Mouse (Mus musculus) neural tube, embryonic 13.5 days (tissue): ENCODE data around the gene Stk24. TPM values are rescaled to one million over a fixed set of nuclear protein-coding genes. Genes with fewer than 3 reads are reported as not detected.

Experiments
- ATAC-seq: fragments of 200-750 bp; cut with Nextera tagmentation; 2 replicates; pipeline ENCODE4 v1.8.0; 2017; ENCODE audit warnings: low read depth, mild to moderate bottlenecking, moderate TSS enrichment, moderate library complexity
- H3K27ac ChIP-seq: fragments of 300-500 bp; sonication (generic); replicated peaks from 2 replicates; pipeline ENCODE4 v1.5.1; 2015; ENCODE audit warnings: moderate library complexity, mild to moderate bottlenecking, inconsistent platforms
- H3K27me3 ChIP-seq: fragments of 300-500 bp; sonication (generic); 2 replicates; pipeline ENCODE4 v1.6.1; 2015; ENCODE audit warnings: mild to moderate bottlenecking, inconsistent platforms
- H3K36me3 ChIP-seq: fragments of 300-500 bp; sonication (generic); 2 replicates; pipeline ENCODE4 v1.6.1; 2015; ENCODE audit warnings: mild to moderate bottlenecking, inconsistent platforms
- H3K4me1 ChIP-seq: fragments of 300-500 bp; sonication (generic); replicated peaks from 2 replicates; pipeline ENCODE4 v1.6.1; 2015; ENCODE audit warnings: inconsistent platforms
- H3K4me2 ChIP-seq: fragments of 300-500 bp; sonication (generic); 2 replicates; pipeline ENCODE4 v1.6.1; 2015; ENCODE audit warnings: inconsistent platforms, mild to moderate bottlenecking, moderate library complexity
- H3K4me3 ChIP-seq: fragments of 300-500 bp; sonication (generic); 2 replicates; pipeline ENCODE4 v1.5.1; 2015; ENCODE audit warnings: mild to moderate bottlenecking, inconsistent platforms
- H3K9ac ChIP-seq: fragments of 300-500 bp; sonication (generic); 2 replicates; pipeline ENCODE4 v1.6.1; 2015; ENCODE audit warnings: moderate library complexity, mild to moderate bottlenecking, inconsistent platforms
- H3K9me3 ChIP-seq: fragments of 300-500 bp; sonication (generic); 2 replicates; pipeline ENCODE4 v1.6.1; 2016; ENCODE audit warnings: inconsistent platforms
- WGBS: fragments of 180-500 bp; shearing (Covaris S2); methylation state at CpG from one replicate; pipeline ENCODE4 v1.1.7; 2015; 5-methylcytosine and 5-hydroxymethylcytosine counted together
- polyA plus RNA-seq: library from polyadenylated mRNA; unstranded; fragments of >200 nt; fragmentation: Nextera tagmentation; extraction: Ambion mirVana; gene quantifications from 2 replicates; pipeline ENCODE4 v1.2.1, GENCODE M21; 2015

Stk24 gene
- polyA plus RNA-seq, 1 experiment from 2014 or later: 22.5 TPM

- Histone ChIP-seq H3K4me3 (no peak overlapping the region), H3K9me3 (no peaks in the 10 kb centered on the region), H3K27me3 (no peaks in the 10 kb centered on the region), H3K27ac (no peak overlapping the region), H3K4me1 (peaks cover 54% of the 10 kb centered on the region), H3K36me3 (no peaks in the 10 kb centered on the region), H3K4me2 (no peak overlapping the region), H3K9ac (no peak overlapping the region)
- no peak for ATAC-seq
- 71% methylated on average over 6 of the region's 6 CpGs for WGBS
Observed at GRCm38 (mm10) chr14:121376566-121376965, 3.2 kb downstream of the Stk24 start.

- Histone ChIP-seq H3K4me1 (peaks cover 65% of the 10 kb centered on the region), H3K9ac (no peak overlapping the region), H3K4me2 (no peak overlapping the region), H3K27ac (no peak overlapping the region), H3K36me3 (no peaks in the 10 kb centered on the region), H3K9me3 (no peaks in the 10 kb centered on the region), H3K27me3 (no peaks in the 10 kb centered on the region), H3K4me3 (no peak overlapping the region)
- 84% methylated on average over 4 of the region's 4 CpGs for WGBS
- no peak for ATAC-seq
Observed at GRCm38 (mm10) chr14:121373901-121374300, 5.9 kb downstream of the Stk24 start.

GRCm38 (mm10) chr14:121373020-121373419, 6.8 kb downstream of the Stk24 start:
- Histone ChIP-seq H3K4me2 (no peak overlapping the region), H3K4me1 (peaks cover 72% of the 10 kb centered on the region)
- 86% methylated on average over 9 of the region's 9 CpGs for WGBS

GRCm38 (mm10) chr14:121371911-121372820, 7.6 kb downstream of the Stk24 start:
- no peak overlapping the region for H3K9ac ChIP-seq
- H3K36me3 ChIP-seq: no peaks in the 10 kb centered on the region
- H3K4me2 ChIP-seq: no peak overlapping the region
- H3K27me3 ChIP-seq: no peaks in the 10 kb centered on the region
- H3K27ac ChIP-seq: no peak overlapping the region
- ATAC-seq: no peak
- 83% methylated on average over 5 of the region's 5 CpGs for WGBS
- H3K4me3 ChIP-seq: no peak overlapping the region
- H3K4me1 ChIP-seq: peaks cover 68% of the 10 kb centered on the region
- H3K9me3 ChIP-seq: no peaks in the 10 kb centered on the region

More at GRCm38 (mm10) chr14:121373020-121373419, 6.8 kb downstream of the Stk24 start:
- no peak for ATAC-seq
- no peak overlapping the region for H3K4me3 ChIP-seq
- no peak overlapping the region for H3K9ac ChIP-seq
- H3K9me3 ChIP-seq: no peaks in the 10 kb centered on the region
- H3K36me3 ChIP-seq: no peaks in the 10 kb centered on the region
- H3K27me3 ChIP-seq: no peaks in the 10 kb centered on the region
- H3K27ac ChIP-seq: no peak overlapping the region

GRCm38 (mm10) chr14:121369385-121369784, 10.4 kb downstream of the Stk24 start:
- Histone ChIP-seq H3K4me3 (no peak overlapping the region), H3K4me2 (no peak overlapping the region), H3K27ac (peak overlapping the region; percentile 6; the same call in 1 of the 2 replicates), H3K36me3 (no peaks in the 10 kb centered on the region), H3K27me3 (no peaks in the 10 kb centered on the region), H3K9me3 (no peaks in the 10 kb centered on the region), H3K9ac (no peak overlapping the region), H3K4me1 (peaks cover 70% of the 10 kb centered on the region)
- no peak for ATAC-seq
- 59% methylated on average over 5 of the region's 5 CpGs for WGBS

GRCm38 (mm10) chr14:121368108-121368705, 11.6 kb downstream of the Stk24 start:
- no peaks in the 10 kb centered on the region for H3K27me3 ChIP-seq
- no peak overlapping the region for H3K4me3 ChIP-seq
- ATAC-seq: no peak
- H3K27ac ChIP-seq: peak overlapping the region; percentile 25; the same call in 1 of the 2 replicates
- H3K4me1 ChIP-seq: peaks cover 59% of the 10 kb centered on the region
- no peaks in the 10 kb centered on the region for H3K36me3 ChIP-seq
- no peak overlapping the region for H3K4me2 ChIP-seq
- 51% methylated on average over 4 of the region's 4 CpGs for WGBS
- no peak overlapping the region for H3K9ac ChIP-seq
- no peaks in the 10 kb centered on the region for H3K9me3 ChIP-seq

GRCm38 (mm10) chr14:121365991-121366728, 13.7 kb downstream of the Stk24 start:
- Histone ChIP-seq H3K9ac (no peak overlapping the region; the same call in 1 of the 2 replicates), H3K36me3 (no peaks in the 10 kb centered on the region), H3K4me2 (no peak overlapping the region), H3K27ac (peak overlapping the region; percentile 18; the same call in 1 of the 2 replicates), H3K9me3 (no peaks in the 10 kb centered on the region), H3K4me1 (peaks cover 57% of the 10 kb centered on the region), H3K27me3 (no peaks in the 10 kb centered on the region), H3K4me3 (no peak overlapping the region)
- 66% methylated on average over 17 of the region's 17 CpGs for WGBS
- ATAC-seq: 0 out of 2 replicates have a peak, but pooled peaks have one; percentile 4

GRCm38 (mm10) chr14:121365390-121365789, 14.4 kb downstream of the Stk24 start:
- Histone ChIP-seq H3K4me3 (no peak overlapping the region), H3K36me3 (no peaks in the 10 kb centered on the region), H3K27ac (0 out of 2 replicates have a peak overlapping the region, but pooled peaks have one; percentile 18), H3K27me3 (no peaks in the 10 kb centered on the region), H3K9me3 (no peaks in the 10 kb centered on the region), H3K9ac (no peak overlapping the region), H3K4me1 (peaks cover 57% of the 10 kb centered on the region), H3K4me2 (no peak overlapping the region)
- 86% methylated on average over 7 of the region's 7 CpGs for WGBS
- ATAC-seq: no peak

GRCm38 (mm10) chr14:121364282-121364681, 15.5 kb downstream of the Stk24 start:
- no peak for ATAC-seq
- Histone ChIP-seq H3K4me1 (peaks cover 53% of the 10 kb centered on the region), H3K4me2 (no peak overlapping the region), H3K9ac (no peak overlapping the region), H3K27me3 (no peaks in the 10 kb centered on the region), H3K27ac (no peak overlapping the region), H3K4me3 (no peak overlapping the region), H3K36me3 (no peaks in the 10 kb centered on the region), H3K9me3 (no peaks in the 10 kb centered on the region)
- 97% methylated on average over 7 of the region's 7 CpGs for WGBS

GRCm38 (mm10) chr14:121361319-121362114, 18.3 kb downstream of the Stk24 start:
- Histone ChIP-seq H3K4me1 (peaks cover 50% of the 10 kb centered on the region), H3K4me3 (no peak overlapping the region), H3K27me3 (no peaks in the 10 kb centered on the region), H3K9me3 (no peaks in the 10 kb centered on the region), H3K9ac (no peak overlapping the region), H3K36me3 (no peaks in the 10 kb centered on the region), H3K27ac (no peak overlapping the region), H3K4me2 (no peak overlapping the region)
- WGBS: 88% methylated on average over 17 of the region's 17 CpGs
- ATAC-seq: no peak

GRCm38 (mm10) chr14:121359850-121360249, 20.0 kb downstream of the Stk24 start:
- Histone ChIP-seq H3K9ac (no peak overlapping the region), H3K4me1 (peaks cover 41% of the 10 kb centered on the region), H3K36me3 (no peaks in the 10 kb centered on the region), H3K4me2 (no peak overlapping the region), H3K4me3 (no peak overlapping the region), H3K27ac (no peak overlapping the region), H3K9me3 (no peaks in the 10 kb centered on the region), H3K27me3 (no peaks in the 10 kb centered on the region)
- no peak for ATAC-seq
- 63% methylated on average over 8 of the region's 8 CpGs for WGBS
